Mouse (Mus musculus) spleen, postnatal 10 days (tissue): ENCODE measurements at regions not wholly inside any gene's neighbourhood (a gene's known extent, or its start where the extent isn't known, plus 50 kb on each side); places are given as distances from the start of the nearest gene placed in this dataset.

Source experiments
- DNase-seq, 2 experiments: peaks; one replicate each; pipeline ENCODE4 v3.0.0; 2021 to 2022; ENCODE audit warnings: low spot score in 2 of 2

GRCm38 (mm10) chr8:102845362-102845761 is 59.9 kb upstream of the Cdh11 start:
- no peak for DNase-seq

- DNase-seq: no peak
These were observed 74.6 kb upstream of the Cdh11 start for GRCm38 (mm10) chr8:102860021-102860420.

- DNase-seq: no peak
These were observed 114.1 kb upstream of the Cdh11 start for GRCm38 (mm10) chr8:102899525-102899924.

DNA sequence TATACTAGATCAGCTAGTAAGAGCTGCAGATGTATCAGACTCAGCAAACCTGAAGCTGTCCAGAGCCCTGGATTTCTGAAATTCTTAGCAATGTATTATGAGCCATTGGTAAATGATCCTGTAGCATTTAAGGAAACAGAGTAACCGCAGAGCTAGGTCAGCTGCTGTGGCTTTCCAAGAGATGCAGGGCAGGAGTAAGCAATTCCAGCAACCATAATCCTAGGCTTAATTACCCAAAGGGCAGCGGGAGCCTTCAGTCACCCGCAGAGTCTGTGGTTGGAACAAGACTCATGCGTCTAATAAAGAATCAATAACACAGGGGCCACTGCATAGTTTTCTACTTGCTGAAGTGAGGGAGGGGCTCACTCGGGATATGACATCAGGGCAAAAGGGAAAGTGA is 115.2 kb upstream of the Cdh11 start:
- DNase-seq: no peak

GRCm38 (mm10) chr8:102907444-102907843 is 122.0 kb upstream of the Cdh11 start:
- DNase-seq: no peak

GRCm38 (mm10) chr8:102931342-102931835 is 145.9 kb upstream of the Cdh11 start:
- DNase-seq: no peak

GRCm38 (mm10) chr8:102938771-102939170 is 153.3 kb upstream of the Cdh11 start:
- DNase-seq: no peak

DNA sequence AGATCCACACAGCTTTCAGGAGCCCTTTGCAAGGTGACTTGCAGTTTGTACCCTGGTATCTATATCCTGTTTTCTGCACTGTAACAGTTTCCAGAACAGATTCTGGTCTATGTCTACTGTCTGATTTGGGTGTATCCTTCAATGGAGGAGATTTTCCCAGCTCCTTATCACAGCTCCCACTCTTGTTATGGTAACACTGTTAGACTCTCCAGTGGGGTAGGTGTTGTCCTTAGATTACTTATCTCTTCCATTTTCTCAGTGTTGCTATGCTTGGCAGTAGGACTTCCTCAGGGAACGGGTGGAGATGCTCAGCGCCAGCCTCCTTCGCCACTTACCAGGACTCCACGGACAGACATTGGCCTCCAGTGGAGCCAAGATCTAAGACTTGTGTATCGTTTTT is 160.1 kb upstream of the Cdh11 start:
- no peak for DNase-seq

- DNase-seq: no peak
These were observed 192.7 kb upstream of the Cdh11 start for GRCm38 (mm10) chr8:102978161-102978581.

DNA sequence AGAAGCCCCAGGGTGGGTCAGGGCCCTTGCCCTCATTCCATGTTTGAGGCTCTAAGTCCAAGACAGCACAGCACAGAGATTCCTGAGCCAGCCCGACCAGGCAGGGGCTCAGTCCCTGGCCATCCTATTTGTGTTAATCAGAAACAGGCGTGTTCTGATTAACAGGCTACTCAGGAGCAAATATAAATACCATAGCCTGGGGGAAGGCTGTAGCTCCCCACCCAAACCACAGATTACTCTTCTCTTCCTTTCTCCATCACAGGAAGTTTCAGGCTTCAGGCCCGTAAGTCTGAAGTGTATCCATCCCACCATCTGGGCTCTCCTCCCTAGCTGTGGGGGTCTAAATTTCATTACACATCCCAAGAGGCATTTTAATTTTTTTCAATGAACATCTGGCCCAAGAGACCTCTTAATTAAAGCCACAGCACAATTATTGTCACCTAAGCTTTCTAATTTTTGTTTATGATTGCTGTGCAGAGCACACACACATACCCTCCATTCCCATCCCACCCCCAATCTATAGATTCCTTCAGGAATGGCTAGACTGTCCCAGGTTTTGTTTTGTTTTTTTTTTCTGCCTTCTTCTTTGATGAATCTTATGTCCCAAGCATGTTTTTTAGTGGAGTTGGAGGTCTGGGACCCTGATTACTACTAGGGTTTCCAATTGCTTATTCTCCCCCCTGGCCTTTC is 197.9 kb upstream of the Cdh11 start:
- DNase-seq: no peak

DNA sequence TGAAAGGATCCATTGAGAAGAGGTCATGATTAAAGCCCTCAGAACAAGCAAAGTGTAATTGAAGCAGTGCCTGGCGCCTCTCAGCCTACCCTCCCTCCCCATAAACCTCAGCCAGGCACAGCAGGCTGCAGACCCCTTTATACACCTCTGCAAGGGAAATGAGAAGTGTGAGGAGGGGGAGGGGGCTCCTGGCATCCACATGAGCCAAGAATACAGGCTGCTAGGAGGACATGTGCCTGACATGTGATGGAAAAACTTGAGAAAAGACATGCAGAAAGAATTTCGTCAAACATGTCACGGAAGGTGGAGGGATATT is 198.4 kb upstream of the Cdh11 start:
- no peak for DNase-seq

- no peak for DNase-seq
These were observed 222.0 kb upstream of the Cdh11 start for GRCm38 (mm10) chr8:103007284-103007984.

GRCm38 (mm10) chr8:103019121-103019520 is 233.7 kb upstream of the Cdh11 start:
- DNase-seq: peak in 1 of 2 experiments; percentile 13

DNA sequence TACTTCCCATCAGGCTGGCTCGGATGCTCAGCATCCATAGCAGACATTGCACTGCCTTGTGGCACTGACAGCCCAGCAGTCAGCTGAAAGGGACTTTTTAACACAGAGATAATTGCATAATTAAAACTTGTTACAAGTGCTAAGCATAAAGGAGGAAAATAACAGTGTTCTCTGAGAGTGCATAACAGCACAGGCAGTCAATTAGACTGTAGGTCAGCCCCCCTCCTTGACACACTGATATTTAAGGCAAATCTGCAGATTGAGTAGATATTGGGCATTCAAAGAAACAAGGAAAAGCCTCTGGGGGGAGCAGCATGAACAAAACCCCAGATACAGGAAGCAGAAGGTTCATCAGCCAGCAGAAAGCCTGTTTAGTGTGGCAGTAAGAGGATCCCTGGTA is 237.8 kb upstream of the Cdh11 start:
- no peak for DNase-seq

- no peak for DNase-seq
These were observed 246.3 kb upstream of the Cdh11 start for GRCm38 (mm10) chr8:103031708-103032107.

GRCm38 (mm10) chr8:103033956-103034355 is 248.5 kb upstream of the Cdh11 start:
- DNase-seq: no peak

GRCm38 (mm10) chr8:103072079-103072635 is 286.7 kb upstream of the Cdh11 start:
- no peak for DNase-seq

DNA sequence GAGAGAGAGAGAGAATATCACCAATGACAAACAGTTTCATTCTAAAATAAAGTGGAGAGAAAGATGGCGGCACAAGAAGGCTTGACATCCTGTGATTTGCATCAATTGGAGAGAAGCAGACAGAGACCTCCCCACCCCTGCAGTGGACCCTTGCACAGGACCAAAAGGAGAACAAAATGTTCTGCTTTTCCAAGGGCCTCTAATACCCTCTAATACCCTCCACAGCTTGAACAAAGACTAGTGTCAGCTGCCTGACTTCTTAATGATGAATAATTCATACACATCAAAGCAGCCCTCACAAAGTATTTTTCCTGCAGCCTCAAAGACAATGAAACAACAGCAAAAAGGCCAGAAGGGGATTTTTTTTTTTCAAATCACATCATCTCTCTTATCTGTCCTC is 287.2 kb upstream of the Cdh11 start:
- DNase-seq: no peak

DNA sequence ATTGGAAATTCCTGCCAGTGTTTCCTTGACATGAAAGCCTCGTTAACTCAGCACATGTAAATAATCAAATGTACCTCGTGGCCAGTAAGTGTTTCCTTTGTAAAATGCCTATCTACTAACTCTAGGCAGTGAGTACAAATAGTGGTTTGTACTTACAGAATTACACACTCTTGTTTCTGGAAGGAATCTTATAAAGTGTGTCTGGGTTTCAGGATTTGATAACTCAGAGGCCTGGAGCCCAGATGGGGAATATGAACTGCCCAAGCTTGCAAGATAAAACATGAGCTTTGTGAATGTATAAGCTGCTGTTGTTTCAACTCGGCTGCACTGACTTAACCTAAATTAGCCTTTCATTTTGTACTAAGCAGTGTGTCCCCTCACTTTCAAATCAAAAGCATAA is 293.1 kb upstream of the Cdh11 start:
- no peak for DNase-seq

DNA sequence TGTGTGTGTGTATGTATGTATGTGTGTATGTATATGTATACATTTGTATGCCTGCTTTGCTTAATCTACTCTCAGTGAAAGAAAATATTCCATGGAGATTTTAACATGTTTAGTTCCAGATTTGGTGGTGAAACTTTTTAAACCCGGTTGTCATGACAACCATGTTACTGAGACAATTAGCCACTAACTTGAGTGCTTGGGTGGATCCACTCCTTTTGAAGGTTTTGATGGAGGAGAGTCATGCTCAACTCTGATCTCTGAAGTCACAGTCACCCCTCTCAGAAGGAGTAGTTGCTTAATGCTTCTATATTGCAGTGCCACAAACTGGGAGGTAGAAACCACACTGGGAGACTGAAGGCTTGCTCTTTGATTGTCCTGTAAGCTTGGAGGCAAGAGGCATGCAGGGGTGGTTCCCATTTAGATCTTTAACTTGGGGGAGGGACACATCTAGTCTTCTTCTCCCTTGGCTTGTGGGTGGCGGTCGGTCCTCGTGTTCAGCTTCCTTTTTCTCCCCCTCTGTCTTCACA is 301.6 kb upstream of the Cdh11 start:
- no peak for DNase-seq

DNA sequence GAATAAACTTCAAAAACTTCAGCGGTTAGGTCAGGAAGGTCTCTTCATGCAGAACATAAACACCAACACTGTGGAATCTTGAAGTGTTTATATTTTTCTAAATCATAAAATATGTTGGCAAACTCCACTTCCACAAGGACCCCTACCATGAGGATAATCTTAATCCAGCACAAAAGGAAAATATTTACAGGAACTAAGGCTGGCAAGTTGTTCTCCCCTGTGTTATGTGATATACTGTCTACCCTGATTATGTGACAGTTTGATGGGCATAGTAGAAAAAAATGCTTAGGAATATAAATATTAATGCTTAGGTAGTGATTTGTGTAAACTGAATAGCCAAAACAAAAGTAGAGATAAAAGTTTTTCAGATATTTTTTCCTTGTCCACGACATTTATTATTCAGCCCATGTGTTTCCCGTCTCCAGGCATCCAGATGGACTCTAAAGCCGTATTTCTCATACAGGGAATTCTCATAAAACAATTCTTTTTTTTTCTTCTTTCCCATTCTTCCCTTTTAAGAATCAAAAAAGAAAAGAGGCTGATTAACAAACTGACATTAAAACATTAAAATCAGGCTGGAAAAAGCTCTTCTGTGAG is 311.2 kb upstream of the Cdh11 start:
- DNase-seq: no peak

DNA sequence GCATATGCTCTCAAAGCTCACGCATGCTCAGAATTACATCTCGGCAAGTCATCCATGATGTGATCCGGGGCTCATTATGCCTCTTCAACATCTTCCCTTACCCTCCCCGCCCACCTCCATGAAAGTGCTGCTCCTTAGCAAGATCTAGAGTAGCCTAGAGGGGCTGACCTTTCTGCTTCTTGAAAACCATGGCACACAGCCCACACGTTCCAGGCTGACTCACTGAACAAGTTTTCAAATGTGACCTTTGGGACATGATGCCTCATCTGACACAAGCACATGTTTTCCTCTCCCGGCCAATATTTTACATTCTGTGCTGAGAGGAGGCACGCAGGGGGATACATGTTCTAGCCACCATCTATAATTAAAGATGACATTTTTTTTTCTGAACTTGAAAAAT is 340.1 kb upstream of the Cdh11 start:
- DNase-seq: no peak

- no peak for DNase-seq
These were observed 352.7 kb upstream of the Cdh11 start for GRCm38 (mm10) chr8:103138136-103138535.
